Mouse (Mus musculus) gastrocnemius, postnatal 10 days (tissue): ENCODE measurements around the gene Hspa13. TPM values are rescaled to one million over a fixed set of nuclear protein-coding genes. Genes with fewer than 3 reads are reported as not detected.

ENCODE experiments used
- DNase-seq: peaks from one replicate; pipeline ENCODE4 v3.0.0; 2021; ENCODE audit warnings: mixed read lengths
- long read RNA-seq, 2 experiments: library from polyadenylated mRNA; stranded (forward); transcript quantifications; one replicate each; pipeline ENCODE4 v2.0.0; 2021
- microRNA-seq, 2 experiments: library from miRNA; unstranded; fragments of <30 nt; microRNA quantifications; one replicate each; pipeline ENCODE4 v1.2.0; 2021
- total RNA-seq, 2 experiments: library from RNA; stranded (reverse); gene quantifications; 2 replicates each; pipeline ENCODE4 v1.2.3; 2021

The Hspa13 gene
- 10 to 100 TPM; 12.5 to 13.2 TPM for total RNA-seq
- long read RNA-seq, experiment 1, full-length matches to known transcripts = 7 of 11 reads
- long read RNA-seq, experiment 1, partial matches to known transcripts = 2 of 11 reads
- long read RNA-seq, experiment 1, other reads (novel, unspliced or antisense) = 2 of 11 reads
- long read RNA-seq, experiment 2, full-length matches to known transcripts = 14 of 14 reads
- long read RNA-seq, experiment 2, partial matches to known transcripts = 0 of 14 reads
- long read RNA-seq, experiment 2, other reads (novel, unspliced or antisense) = 0 of 14 reads

DNA sequence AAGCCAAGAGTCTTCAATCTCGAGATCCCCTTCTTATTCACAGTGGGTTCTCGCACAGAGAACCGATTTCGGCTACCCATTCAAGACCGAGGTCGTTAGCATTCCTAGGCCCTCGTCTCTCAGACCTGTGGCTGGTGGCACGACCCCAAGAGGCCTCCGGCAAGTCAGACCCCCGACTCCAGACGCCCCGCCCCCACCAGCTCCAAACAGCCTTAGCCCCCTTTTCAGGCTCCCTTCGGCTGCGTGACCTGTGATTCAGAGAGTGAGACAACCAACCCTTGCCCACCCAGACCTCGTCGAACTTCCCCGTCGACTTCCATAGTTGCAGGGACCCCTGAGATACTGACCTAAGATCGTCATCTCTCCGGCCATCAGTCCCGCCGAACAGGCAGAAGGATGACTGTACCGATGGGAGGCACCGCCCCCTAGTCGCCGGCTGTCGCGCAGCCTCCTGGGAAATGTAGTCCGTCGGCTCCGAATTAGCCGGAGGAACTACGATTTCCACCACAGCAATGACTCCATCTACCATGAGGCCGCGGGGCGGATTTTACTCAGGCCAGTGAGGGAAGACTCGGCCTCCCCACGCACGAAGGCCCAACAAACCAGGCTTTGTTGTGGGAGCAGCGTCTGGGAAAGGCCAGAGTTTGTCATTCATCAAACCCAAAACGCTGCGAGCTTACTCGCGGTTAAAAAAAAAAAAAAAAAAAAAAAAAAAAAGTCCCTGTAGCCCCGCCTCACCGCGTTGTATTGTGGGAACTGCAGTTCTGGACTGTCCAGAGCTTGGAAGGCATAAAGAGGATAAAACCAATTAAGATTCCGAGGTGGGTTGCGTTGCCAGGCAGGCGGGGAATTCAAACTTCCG is at the start of gene Hspa13:
TSS of gene Hspa13 (minus strand) at position 717 of the 862 bp plus-strand sequence.
- DNase-seq = peak; percentile 95

DNA sequence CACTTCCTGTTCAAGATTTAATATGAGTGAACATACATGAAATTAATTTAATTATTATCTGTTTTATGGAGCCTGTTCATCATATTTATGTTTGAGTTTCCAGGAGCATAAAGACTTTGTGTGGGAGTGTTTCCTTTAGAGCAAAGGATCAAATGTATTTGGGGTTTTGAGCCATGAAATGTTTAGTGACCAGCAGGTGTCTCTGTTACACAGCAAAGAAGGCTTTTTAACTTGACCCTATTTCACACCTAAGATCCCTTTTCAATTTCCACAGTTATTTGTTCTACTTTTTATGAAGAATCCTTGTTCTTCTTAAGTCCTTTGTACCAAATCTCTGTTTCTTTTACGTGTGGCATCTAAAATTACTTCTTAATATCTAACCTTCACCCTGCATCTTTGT is 12.4 kb upstream of the Hspa13 start:
- no peak for DNase-seq

DNA sequence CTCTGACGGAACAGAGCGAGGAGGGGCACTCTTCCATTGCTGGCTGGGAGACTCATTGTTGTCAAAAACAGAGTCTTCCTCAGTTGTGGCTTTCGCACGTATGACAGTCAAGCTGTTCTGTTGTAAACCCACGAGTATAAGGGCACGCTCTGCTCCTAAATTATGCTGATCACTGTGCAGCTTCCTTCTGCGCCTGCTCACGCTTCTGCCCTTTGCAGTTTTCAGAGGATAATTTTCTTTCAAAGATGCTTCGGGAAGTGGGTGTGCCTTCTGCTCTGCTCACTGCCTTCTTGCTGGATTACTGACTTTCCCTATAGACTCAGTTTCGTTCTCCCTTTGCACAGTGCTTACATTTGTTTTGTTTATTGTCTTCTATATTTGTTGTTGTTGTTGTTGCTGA is 6.3 kb upstream of the Hspa13 start:
- no peak for DNase-seq

DNA sequence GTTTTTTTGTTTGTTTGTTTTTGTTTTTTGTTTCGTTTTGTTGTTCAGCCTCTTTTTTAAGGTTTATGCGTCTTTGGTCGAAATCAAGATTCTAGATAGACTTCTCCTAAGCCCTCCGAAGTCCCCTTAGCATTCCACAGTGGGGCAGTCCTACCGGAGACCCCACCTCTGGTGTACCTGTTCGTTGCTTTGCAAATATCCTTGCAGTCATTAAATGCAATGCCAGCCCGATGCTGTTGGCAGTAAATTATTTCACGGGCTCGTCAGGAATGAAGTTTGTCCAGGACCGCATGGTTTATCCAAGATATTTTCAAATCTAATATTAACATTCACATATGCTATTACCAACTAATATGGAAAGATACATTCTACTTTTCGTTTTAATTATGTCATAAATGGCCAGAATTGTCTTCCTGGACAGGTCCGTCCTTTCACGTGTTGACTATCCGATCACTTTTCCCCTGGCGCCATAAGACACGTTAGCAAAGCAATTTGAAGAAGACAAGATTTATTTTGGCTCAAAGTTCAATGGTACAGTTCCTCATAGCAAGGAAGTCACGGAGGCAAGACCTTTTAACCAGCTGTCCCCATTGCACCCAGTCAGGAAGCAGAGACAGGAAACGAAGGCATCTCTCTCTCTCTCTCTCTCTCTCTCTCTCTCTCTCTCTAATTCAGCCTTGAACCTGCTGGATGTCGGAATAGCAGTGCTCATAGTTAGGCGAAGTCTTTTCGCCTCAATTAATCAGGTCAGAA is 522 bp upstream of the Hspa13 start:
- no peak for DNase-seq

DNA sequence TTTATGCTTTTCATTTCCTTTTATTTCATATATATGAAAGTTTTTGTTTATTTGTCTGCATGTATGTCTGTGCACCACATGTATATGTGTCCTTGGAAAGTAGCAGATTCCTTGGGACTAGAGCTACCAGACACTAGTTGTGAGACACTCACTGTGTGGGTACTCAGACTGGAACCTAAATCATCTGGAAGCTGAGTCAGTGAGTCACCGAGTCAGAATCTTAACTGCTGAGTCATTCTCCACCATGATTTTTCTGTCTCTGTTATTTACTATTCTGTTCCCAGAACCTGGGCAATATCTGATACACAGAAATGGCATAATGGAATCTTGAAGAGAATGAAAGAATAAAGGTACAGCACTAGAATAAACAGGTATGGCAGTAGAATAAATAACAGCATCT is 14.0 kb downstream of the Hspa13 start:
- no peak for DNase-seq

DNA sequence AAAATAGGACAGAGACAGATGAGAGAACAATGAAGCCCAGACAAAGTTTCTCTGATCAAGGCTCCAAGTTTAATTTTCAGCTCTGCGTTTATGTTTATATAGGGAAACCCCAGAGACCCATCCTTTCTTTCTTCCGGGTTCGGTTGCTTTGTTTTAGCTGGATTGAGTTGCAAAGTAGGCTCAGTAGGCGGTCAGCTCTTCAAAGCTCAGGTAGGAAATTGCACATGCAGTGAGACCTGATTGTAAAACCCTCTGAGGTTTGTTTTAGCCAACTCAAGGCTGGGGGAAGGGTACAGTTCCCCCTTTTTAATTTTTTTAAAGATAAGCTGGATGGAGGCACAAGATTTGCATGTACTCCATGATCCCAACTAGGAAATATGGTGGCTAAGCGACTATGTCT is 16.8 kb downstream of the Hspa13 start:
- DNase-seq = no peak

DNA sequence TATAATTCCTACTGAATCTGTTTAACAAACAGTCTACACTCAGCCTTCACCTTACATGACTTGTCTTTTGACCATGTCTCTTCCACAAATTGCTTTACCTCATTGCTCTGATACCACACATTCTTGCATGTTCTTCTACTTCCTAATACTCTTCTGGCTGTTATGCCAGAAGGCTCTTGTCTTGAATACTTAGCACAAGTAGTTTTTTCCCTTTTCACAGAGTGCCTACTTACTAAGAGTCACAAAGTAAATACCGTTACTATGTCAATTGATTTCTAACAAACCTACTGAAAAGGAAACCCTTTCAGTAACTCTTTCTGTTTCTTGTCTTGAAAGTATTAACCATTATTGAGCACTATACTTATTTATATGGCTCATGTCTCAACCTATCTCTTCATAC is 18.0 kb downstream of the Hspa13 start:
- no peak for DNase-seq

DNA sequence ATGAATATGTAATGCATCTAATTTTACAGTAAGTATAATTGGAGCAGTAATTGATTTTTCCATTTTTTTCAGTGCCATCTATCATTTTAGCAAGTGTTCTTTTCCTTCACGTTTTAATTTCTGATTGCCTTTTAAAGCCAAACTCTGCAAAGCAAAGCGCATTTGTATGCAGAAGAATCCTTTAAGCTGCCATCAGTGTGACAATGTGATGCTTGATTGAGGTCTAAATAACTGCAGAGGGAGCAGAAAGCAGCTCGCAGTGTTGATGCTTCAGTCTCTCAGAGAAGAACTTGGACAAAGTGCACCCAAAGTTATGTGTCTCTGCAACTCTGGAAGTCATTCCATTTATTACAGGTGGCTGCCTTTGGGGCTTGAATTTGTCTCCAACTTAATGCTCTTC is 22.9 kb downstream of the Hspa13 start:
- DNase-seq = no peak

DNA sequence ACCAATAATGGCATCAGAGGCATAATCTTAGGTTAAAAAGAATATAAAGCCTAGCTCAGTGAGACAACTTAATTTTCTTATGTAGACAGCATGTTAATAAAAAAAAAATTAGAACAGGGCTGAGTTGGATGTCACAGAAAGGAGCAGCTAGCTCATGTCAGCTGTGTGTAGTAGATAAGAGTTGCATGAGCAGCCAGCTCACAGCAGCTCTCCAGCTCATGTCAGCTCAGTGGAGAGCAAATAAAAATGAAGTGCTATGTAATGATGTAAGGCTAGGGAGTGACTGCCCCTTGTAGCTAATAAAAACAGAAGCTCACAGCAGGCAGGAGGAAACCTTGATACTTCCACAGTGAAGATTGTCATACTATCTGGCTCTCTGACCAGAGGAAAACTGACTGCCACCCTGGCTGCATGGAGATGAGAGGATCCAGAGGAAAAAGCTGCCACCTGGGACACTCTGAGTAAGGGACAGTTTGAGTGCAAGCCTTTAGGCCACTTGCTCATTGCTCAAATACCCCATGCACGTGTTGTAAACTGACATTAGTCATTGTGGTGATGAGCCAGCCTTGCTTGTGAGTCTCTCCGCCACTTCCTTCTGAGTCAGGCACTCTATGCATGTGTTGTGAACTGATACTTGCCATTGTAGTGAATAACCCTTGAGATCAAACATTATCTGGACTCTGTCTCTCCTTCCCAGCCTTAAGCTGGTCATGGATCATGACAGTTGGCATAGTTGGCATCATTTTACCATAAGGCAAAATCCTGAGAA is 49.3 kb downstream of the Hspa13 start:
- DNase-seq = no peak

DNA sequence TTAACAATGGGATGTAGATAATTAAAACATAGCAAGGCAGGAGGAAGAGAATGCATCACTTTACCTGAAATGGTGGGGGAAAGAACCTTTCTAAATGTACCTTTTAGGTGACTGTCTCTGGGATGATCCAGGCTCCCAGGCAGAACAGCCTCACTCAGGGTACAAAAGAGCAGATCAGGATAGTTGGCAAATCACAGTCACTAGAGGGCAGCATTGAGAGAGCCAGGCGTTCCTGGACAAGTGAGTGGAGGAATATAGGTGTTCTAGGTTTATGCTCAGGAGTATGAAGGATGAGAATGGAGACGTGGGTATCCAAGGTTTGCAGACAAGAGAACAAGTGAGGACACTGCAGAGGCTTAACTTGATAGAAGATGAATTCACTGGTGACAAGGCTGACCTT is 70.7 kb downstream of the Hspa13 start:
- DNase-seq = peak; percentile 18

Small RNA genes lying within 50 kb of the gene (microRNA-seq; reads per million reads assigned to microRNA genes)
- gene Gm22923 = 0 reads per million in 2 experiments

Other genes starting within 250 kb of the Hspa13 start
- under 1 TPM in 1 of 2 experiments, not detected in 1; 0.25 TPM for gene Lipi, start 181.0 kb downstream of the Hspa13 start, total RNA-seq
- under 1 TPM; 0.28 to 0.32 TPM for gene Rbm11, start 174.3 kb downstream of the Hspa13 start, total RNA-seq